Mouse (Mus musculus): Measurements from ENCODE around the gene Gm37240.

Gene Gm37240

DNA sequence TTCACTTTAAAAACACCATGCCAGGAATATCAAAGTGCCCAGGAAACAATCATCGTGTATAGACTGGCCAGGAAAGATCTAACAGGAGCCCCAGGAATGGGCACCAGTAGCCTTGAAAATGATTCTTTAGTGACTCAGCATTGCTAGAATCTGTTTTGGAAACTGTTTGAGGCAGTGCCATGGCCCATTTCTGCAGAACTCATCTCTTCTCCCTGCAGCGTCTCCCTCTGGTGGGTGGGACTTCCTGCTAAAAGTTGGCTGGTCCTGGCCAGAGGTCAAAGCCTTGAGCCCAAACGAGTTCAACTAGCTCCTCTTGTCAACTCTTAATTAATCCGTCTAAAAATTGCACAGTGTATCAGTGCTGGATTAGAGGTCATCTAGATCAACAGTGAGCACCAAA lies 833.8 kb downstream of the Gm37240 start:
- no peaks in the 10 kb centered on the region for H3K36me3 ChIP-seq (ENCODE audit: control insufficient read depth, insufficient read depth, low read length, poor library complexity, severe bottlenecking)

GRCm38 (mm10) chr3:85052196-85052595 lies 835.1 kb downstream of the Gm37240 start:
- no peak for DNase-seq (ENCODE audit: low read depth, low spot score)
- Histone ChIP-seq H3K36me3 (ENCODE audit: control insufficient read depth, insufficient read depth, low read length, poor library complexity, severe bottlenecking) (no peaks in the 10 kb centered on the region), H3K27me3 (ENCODE audit: control insufficient read depth, insufficient read depth, low read length, poor library complexity, severe bottlenecking) (no peaks in the 10 kb centered on the region)

More for the DNA sequence above, 833.8 kb downstream of the Gm37240 start:
- no peak for DNase-seq (ENCODE audit: low read depth, low spot score)
- H3K27me3 ChIP-seq (ENCODE audit: control insufficient read depth, insufficient read depth, low read length, poor library complexity, severe bottlenecking) = no peaks in the 10 kb centered on the region

- Histone ChIP-seq H3K36me3 (ENCODE audit: control insufficient read depth, insufficient read depth, low read length, poor library complexity, severe bottlenecking) (no peaks in the 10 kb centered on the region), H3K27me3 (ENCODE audit: control insufficient read depth, insufficient read depth, low read length, poor library complexity, severe bottlenecking) (no peaks in the 10 kb centered on the region)
- DNase-seq (ENCODE audit: low read depth, low spot score) = no peak
These were observed 838.7 kb downstream of the Gm37240 start for GRCm38 (mm10) chr3:85048569-85048968.

- Histone ChIP-seq H3K27me3 (ENCODE audit: control insufficient read depth, insufficient read depth, low read length, poor library complexity, severe bottlenecking) (no peaks in the 10 kb centered on the region), H3K36me3 (ENCODE audit: control insufficient read depth, insufficient read depth, low read length, poor library complexity, severe bottlenecking) (no peaks in the 10 kb centered on the region)
- DNase-seq (ENCODE audit: low read depth, low spot score) = no peak
These were observed 843.6 kb downstream of the Gm37240 start for GRCm38 (mm10) chr3:85043679-85044218.

DNA sequence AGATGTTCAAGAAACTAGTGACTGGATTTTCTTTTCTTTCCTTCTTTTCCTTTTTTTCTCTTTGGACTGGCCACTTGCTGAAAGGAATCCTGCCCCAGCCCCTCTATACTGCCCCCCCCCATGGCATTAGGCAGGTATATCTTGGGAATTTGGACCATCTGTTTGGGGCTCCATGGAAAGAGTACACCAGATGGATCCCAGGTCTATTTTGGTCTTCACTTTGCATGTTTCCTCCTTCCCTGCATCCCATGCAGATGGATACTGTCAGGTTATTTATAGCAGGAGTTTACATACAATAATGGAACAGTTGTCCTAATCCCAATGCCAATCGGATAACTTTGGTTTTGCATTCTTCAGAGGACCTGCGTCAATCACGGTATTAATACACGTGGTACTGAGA lies 845.2 kb downstream of the Gm37240 start:
- Histone ChIP-seq H3K36me3 (ENCODE audit: control insufficient read depth, insufficient read depth, low read length, poor library complexity, severe bottlenecking) (no peaks in the 10 kb centered on the region), H3K27me3 (ENCODE audit: control insufficient read depth, insufficient read depth, low read length, poor library complexity, severe bottlenecking) (no peaks in the 10 kb centered on the region)
- no peak for DNase-seq (ENCODE audit: low read depth, low spot score)

DNA sequence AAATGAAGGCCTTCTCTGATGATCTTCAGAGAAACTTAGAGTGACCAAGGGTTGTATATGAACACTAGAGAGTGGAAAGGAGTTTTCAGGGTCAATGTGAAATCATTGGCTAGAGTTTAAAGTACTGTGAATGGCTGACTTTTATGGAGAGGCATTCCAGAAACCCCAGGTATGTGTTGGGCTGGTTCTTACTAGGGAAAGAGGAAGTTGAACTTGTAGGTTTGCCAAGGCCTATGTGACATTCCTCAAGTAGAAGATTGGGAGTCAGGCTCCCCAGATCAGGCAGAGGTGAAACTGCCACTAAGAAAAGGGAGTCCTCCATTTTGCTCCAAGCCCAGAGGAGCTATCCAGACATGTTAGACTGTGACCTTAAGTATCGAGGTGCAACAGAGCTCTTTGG lies 858.2 kb downstream of the Gm37240 start:
- no peak for DNase-seq (ENCODE audit: low read depth, low spot score)
- H3K27me3 ChIP-seq (ENCODE audit: control insufficient read depth, insufficient read depth, low read length, poor library complexity, severe bottlenecking) = no peaks in the 10 kb centered on the region
- no peaks in the 10 kb centered on the region for H3K36me3 ChIP-seq (ENCODE audit: control insufficient read depth, insufficient read depth, low read length, poor library complexity, severe bottlenecking)

- no peak for DNase-seq (ENCODE audit: low read depth, low spot score)
- Histone ChIP-seq H3K27me3 (ENCODE audit: control insufficient read depth, insufficient read depth, low read length, poor library complexity, severe bottlenecking) (no peaks in the 10 kb centered on the region), H3K36me3 (ENCODE audit: control insufficient read depth, insufficient read depth, low read length, poor library complexity, severe bottlenecking) (no peaks in the 10 kb centered on the region)
These were observed 862.3 kb downstream of the Gm37240 start for GRCm38 (mm10) chr3:85024817-85025705.

GRCm38 (mm10) chr3:85024237-85024636 lies 863.1 kb downstream of the Gm37240 start:
- Histone ChIP-seq H3K36me3 (ENCODE audit: control insufficient read depth, insufficient read depth, low read length, poor library complexity, severe bottlenecking) (no peaks in the 10 kb centered on the region), H3K27me3 (ENCODE audit: control insufficient read depth, insufficient read depth, low read length, poor library complexity, severe bottlenecking) (no peaks in the 10 kb centered on the region)
- no peak for DNase-seq (ENCODE audit: low read depth, low spot score)

- peak; percentile 24 for DNase-seq (ENCODE audit: low read depth, low spot score)
- no peaks in the 10 kb centered on the region for H3K36me3 ChIP-seq (ENCODE audit: control insufficient read depth, insufficient read depth, low read length, poor library complexity, severe bottlenecking)
These were observed 864.5 kb downstream of the Gm37240 start for GRCm38 (mm10) chr3:85022800-85023199.

GRCm38 (mm10) chr3:85021816-85022215 lies 865.5 kb downstream of the Gm37240 start:
- DNase-seq (ENCODE audit: low read depth, low spot score) = no peak
- no peaks in the 10 kb centered on the region for H3K36me3 ChIP-seq (ENCODE audit: control insufficient read depth, insufficient read depth, low read length, poor library complexity, severe bottlenecking)
- no peaks in the 10 kb centered on the region for H3K27me3 ChIP-seq (ENCODE audit: control insufficient read depth, insufficient read depth, low read length, poor library complexity, severe bottlenecking)

More at GRCm38 (mm10) chr3:85022800-85023199, 864.5 kb downstream of the Gm37240 start:
- no peaks in the 10 kb centered on the region for H3K27me3 ChIP-seq (ENCODE audit: control insufficient read depth, insufficient read depth, low read length, poor library complexity, severe bottlenecking)

GRCm38 (mm10) chr3:85020137-85020536 lies 867.2 kb downstream of the Gm37240 start:
- no peaks in the 10 kb centered on the region for H3K36me3 ChIP-seq (ENCODE audit: control insufficient read depth, insufficient read depth, low read length, poor library complexity, severe bottlenecking)
- DNase-seq (ENCODE audit: low read depth, low spot score) = no peak
- no peaks in the 10 kb centered on the region for H3K27me3 ChIP-seq (ENCODE audit: control insufficient read depth, insufficient read depth, low read length, poor library complexity, severe bottlenecking)

DNA sequence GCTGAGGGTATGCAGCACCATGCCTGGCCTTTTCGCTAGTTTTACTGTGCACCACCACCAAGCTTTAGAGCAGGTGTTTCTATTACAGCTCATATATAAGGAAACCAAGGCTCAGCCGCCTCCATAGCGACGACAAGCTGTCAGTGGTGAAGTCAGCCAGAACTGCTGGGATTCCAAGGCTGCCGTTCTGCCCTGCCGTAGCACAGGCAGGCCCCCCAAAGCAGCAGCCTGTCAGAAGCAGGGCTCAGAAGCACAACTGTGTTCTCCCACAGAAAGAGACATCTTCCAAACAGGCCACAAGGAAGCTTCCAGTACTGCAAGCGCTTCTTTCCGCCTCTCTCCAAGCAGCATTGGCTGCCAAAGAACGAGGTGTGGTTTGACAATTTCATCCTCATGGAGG lies 871.7 kb downstream of the Gm37240 start:
- DNase-seq (ENCODE audit: low read depth, low spot score) = no peak
- H3K27me3 ChIP-seq (ENCODE audit: control insufficient read depth, insufficient read depth, low read length, poor library complexity, severe bottlenecking) = no peaks in the 10 kb centered on the region
- H3K36me3 ChIP-seq (ENCODE audit: control insufficient read depth, insufficient read depth, low read length, poor library complexity, severe bottlenecking) = no peaks in the 10 kb centered on the region

GRCm38 (mm10) chr3:85012889-85013288 lies 874.4 kb downstream of the Gm37240 start:
- no peaks in the 10 kb centered on the region for H3K27me3 ChIP-seq (ENCODE audit: control insufficient read depth, insufficient read depth, low read length, poor library complexity, severe bottlenecking)
- no peaks in the 10 kb centered on the region for H3K36me3 ChIP-seq (ENCODE audit: control insufficient read depth, insufficient read depth, low read length, poor library complexity, severe bottlenecking)
- DNase-seq (ENCODE audit: low read depth, low spot score) = no peak

- Histone ChIP-seq H3K27me3 (ENCODE audit: control insufficient read depth, insufficient read depth, low read length, poor library complexity, severe bottlenecking) (no peaks in the 10 kb centered on the region), H3K36me3 (ENCODE audit: control insufficient read depth, insufficient read depth, low read length, poor library complexity, severe bottlenecking) (no peaks in the 10 kb centered on the region)
- DNase-seq (ENCODE audit: low read depth, low spot score) = no peak
These were observed 882.1 kb downstream of the Gm37240 start for GRCm38 (mm10) chr3:85005257-85005656.

DNA sequence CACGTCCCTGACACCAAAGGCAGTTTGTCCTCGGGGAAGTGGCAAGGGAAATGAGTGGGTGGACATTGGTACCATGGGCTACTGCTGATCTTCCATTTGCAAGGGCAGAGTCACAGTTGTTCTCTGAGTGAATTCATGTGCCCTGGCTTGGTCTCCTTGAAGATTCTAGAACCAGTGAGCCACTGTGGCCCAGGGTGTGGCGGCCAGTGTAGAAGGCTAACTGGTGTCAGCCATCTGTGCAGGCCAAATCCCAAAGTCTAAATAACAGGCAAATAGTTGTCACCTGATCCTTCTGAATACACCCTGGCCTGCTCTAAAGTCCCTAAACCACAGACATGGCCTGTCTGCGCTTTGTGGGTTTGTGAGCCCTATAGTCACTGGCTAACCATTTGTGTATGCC lies 898.4 kb downstream of the Gm37240 start:
- H3K27me3 ChIP-seq (ENCODE audit: control insufficient read depth, insufficient read depth, low read length, poor library complexity, severe bottlenecking) = no peaks in the 10 kb centered on the region
- no peak for DNase-seq (ENCODE audit: low read depth, low spot score)
- H3K36me3 ChIP-seq (ENCODE audit: control insufficient read depth, insufficient read depth, low read length, poor library complexity, severe bottlenecking) = no peaks in the 10 kb centered on the region
